Mouse (Mus musculus) midbrain, embryonic 14.5 days (tissue): ENCODE results near the gene Ccl27b. TPM values are rescaled to one million over a fixed set of nuclear protein-coding genes. Genes with fewer than 3 reads are reported as not detected.
"Not testable (repeated sequence)": the region's sequence is repeated elsewhere in the genome, so short reads cannot be mapped to it uniquely, and the experiment has no call there.

Source experiments
- ATAC-seq: fragments of 200-750 bp; cut with Nextera tagmentation; 2 replicates; pipeline ENCODE4 v1.8.0; 2017; ENCODE audit warnings: moderate number of reproducible peaks, moderate library complexity; ENCODE audit not compliant: low FRiP score, low TSS enrichment
- DNase-seq: peaks from one replicate; pipeline ENCODE4 v3.0.0-alpha.2; 2015
- H3K27ac ChIP-seq: fragments of 300-500 bp; sonication (generic); replicated peaks from 2 replicates; pipeline ENCODE4 v1.5.1; 2014; ENCODE audit warnings: mild to moderate bottlenecking, low read depth, low read length, moderate library complexity
- H3K27me3 ChIP-seq: fragments of 300-500 bp; sonication (generic); 2 replicates; pipeline ENCODE4 v1.6.1; 2014; ENCODE audit warnings: low read length, control low read depth, mixed read lengths; ENCODE audit not compliant: control insufficient read depth, insufficient read depth
- H3K36me3 ChIP-seq: fragments of 300-500 bp; sonication (generic); 2 replicates; pipeline ENCODE4 v1.6.1; 2014; ENCODE audit warnings: low read length, control low read depth; ENCODE audit not compliant: control insufficient read depth, insufficient read depth
- H3K4me1 ChIP-seq: fragments of 300-500 bp; sonication (generic); 2 replicates; pipeline ENCODE4 v1.6.1; 2014; ENCODE audit warnings: mild to moderate bottlenecking, antibody characterized with exemption, low read length, control low read depth; ENCODE audit not compliant: control insufficient read depth, insufficient read depth
- H3K4me2 ChIP-seq: fragments of 300-500 bp; sonication (generic); 2 replicates; pipeline ENCODE4 v1.6.1; 2014; ENCODE audit warnings: mild to moderate bottlenecking, low read length, moderate library complexity
- H3K4me3 ChIP-seq: fragments of 300-500 bp; sonication (generic); replicated peaks from 2 replicates; pipeline ENCODE4 v1.5.1; 2014; ENCODE audit warnings: low read depth, low read length
- H3K9ac ChIP-seq: fragments of 300-500 bp; sonication (generic); replicated peaks from 2 replicates; pipeline ENCODE4 v1.6.1; 2014; ENCODE audit warnings: mild to moderate bottlenecking, low read length, moderate library complexity
- H3K9me3 ChIP-seq: fragments of 300-500 bp; sonication (generic); 2 replicates; pipeline ENCODE4 v1.6.1; 2016; ENCODE audit warnings: low read length, control low read depth, mixed read lengths; ENCODE audit not compliant: control insufficient read depth
- WGBS: fragments of 180-500 bp; shearing (Covaris S2); extraction: QIAGEN DNeasy Blood & Tissue Kit; methylation state at CpG from one replicate; pipeline ENCODE4 v1.1.7; 2014; 5-methylcytosine and 5-hydroxymethylcytosine counted together
- polyA plus RNA-seq: library from polyadenylated mRNA; unstranded; fragments of >200 nt; fragmentation: Nextera tagmentation; extraction: Ambion mirVana; gene quantifications from 2 replicates; pipeline ENCODE4 v1.2.1, GENCODE M21; 2014

Gene Ccl27b
- polyA plus RNA-seq, 1 experiment from 2014 or later, result not detected

DNA sequence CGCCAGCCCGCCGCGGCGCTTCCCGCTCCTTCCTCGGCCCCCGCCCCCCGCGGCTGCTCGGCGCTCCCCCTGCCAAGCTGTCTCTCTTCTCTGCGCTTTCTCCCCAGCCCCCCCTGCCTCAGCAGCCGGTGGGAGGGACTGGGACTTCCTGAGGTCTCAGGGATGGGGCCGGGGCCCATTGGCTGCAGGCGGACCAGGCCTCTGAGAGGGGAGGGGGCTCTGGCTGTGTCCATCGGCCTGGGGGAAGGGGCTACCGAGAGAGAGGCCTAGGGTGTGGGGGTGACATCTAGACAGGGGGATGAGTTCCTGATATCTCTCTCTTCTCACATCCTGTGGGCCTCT lies 27.1 kb downstream of the Ccl27b start:
- H3K4me2 ChIP-seq, H3K9me3 ChIP-seq, H3K4me3 ChIP-seq, H3K36me3 ChIP-seq, H3K27ac ChIP-seq, H3K9ac ChIP-seq, H3K27me3 ChIP-seq, H3K4me1 ChIP-seq, DNase-seq: not testable (repeated sequence)
- peak; percentile 57; the same call in 1 of the 2 replicates for ATAC-seq
- WGBS, result no CpG with 5 or more reads among the region's 18 CpGs

Other genes with a start within 250 kb of the Ccl27b start
- gene Gm21586, start 215.9 kb upstream of the Ccl27b start, polyA plus RNA-seq, result not detected in 2 replicates
- gene Gm2163, start 188.5 kb upstream of the Ccl27b start, polyA plus RNA-seq, result 0.13 and 0.62 TPM in 2 replicates
- gene Fam205a2, start 127.1 kb upstream of the Ccl27b start, polyA plus RNA-seq, result not detected in 2 replicates
- gene Gm10591, start 43.1 kb upstream of the Ccl27b start, polyA plus RNA-seq, result not detected in 2 replicates
- gene Gm2564, start 25.5 kb upstream of the Ccl27b start, polyA plus RNA-seq, result not detected in 2 replicates
- not detected in 2 replicates for gene Il11ra2, start 6.6 kb downstream of the Ccl27b start, polyA plus RNA-seq
- gene 4930578G10Rik, start 80.3 kb downstream of the Ccl27b start, polyA plus RNA-seq, result 0.51 TPM in 2 replicates
- 0.61 TPM in 1 of 2 replicates, not detected in the other for gene Ccl19, start 101.3 kb downstream of the Ccl27b start, polyA plus RNA-seq
- gene Ccl21a, start 118.7 kb downstream of the Ccl27b start, polyA plus RNA-seq, result 0.84 TPM in 1 of 2 replicates, not detected in the other
- gene Fam205a1, start 198.6 kb downstream of the Ccl27b start, polyA plus RNA-seq, result not detected in 2 replicates
- gene Gm12394, start 201.5 kb downstream of the Ccl27b start, polyA plus RNA-seq, result 0.69 and 0.92 TPM in 2 replicates
- 1.6 and 2.0 TPM in 2 replicates for gene Fam205c, start 219.0 kb downstream of the Ccl27b start, polyA plus RNA-seq